Comparison of ENCODE assay signal across 8 mouse cellular contexts in genomic region chr14:121878176-121878858, GRCm38 (mm10). TPM values are rescaled to one million over a fixed set of nuclear protein-coding genes. Genes with fewer than 3 reads are reported as not detected.
DNase-seq lines count a peak whose midpoint lies in the region; ATAC-seq lines count a peak whose summit lies in the region.

Gene Ubac2, plus strand, starts transcription at chr14:121878620.

- no peaks in the 10 kb centered on the region for H3K27me3 ChIP-seq in hindbrain, embryonic 14.5 days (ENCODE audit: control insufficient read depth, insufficient read depth, low read length)

- peaks cover 19% of the 10 kb centered on the region for H3K4me1 ChIP-seq in hindbrain, embryonic 14.5 days (replicated peaks; ENCODE audit: control insufficient read depth, insufficient read depth, low read length)

- WGBS in hindbrain, embryonic 14.5 days, result under 1% methylated on average over 61 of the region's 61 CpGs

- no peaks in the 10 kb centered on the region for H3K9me3 ChIP-seq in hindbrain, embryonic 14.5 days (ENCODE audit: control insufficient read depth, low read length)

- peak within 1 kb of the TSS; percentile 72 for H3K9ac ChIP-seq in hindbrain, embryonic 14.5 days

- DNase-seq in R1 (ENCODE audit: low read depth, low spot score), result peak; percentile 98
- peak; percentile 99 to 100 for DNase-seq in cerebellum, postnatal 25 days
- peak; percentile 95 to 98 for DNase-seq in frontal cortex, postnatal 25 days (ENCODE audit: low spot score in 2 of 2)
- DNase-seq in hindbrain, embryonic 14.5 days (ENCODE audit: low spot score), result peak; percentile 100
- peak; percentile 98 for DNase-seq in layer of hippocampus, postnatal 36 days
- DNase-seq in lung, postnatal 36 days, result peak; percentile 99
- DNase-seq in retina, postnatal 1 day, result peak; percentile 98
- DNase-seq in urinary bladder, adult 18-20 months (ENCODE audit: low spot score in 2 of 2), result peak; percentile 93 to 97

- peak within 1 kb of the TSS; percentile 75 for H3K4me3 ChIP-seq in hindbrain, embryonic 14.5 days (replicated peaks; ENCODE audit: low read length)

- peak within 1 kb of the TSS; percentile 91 for H3K27ac ChIP-seq in hindbrain, embryonic 14.5 days

- peak within 1 kb of the TSS; percentile 69 for H3K4me2 ChIP-seq in hindbrain, embryonic 14.5 days (replicated peaks)

- H3K36me3 ChIP-seq in hindbrain, embryonic 14.5 days (replicated peaks; ENCODE audit: control insufficient read depth, insufficient read depth), result no peaks in the 10 kb centered on the region

- peak; percentile 99 for ATAC-seq in hindbrain, embryonic 14.5 days (ENCODE audit: low FRiP score)

RNA-seq across cellular contexts. Expression of gene Ubac2, which starts in this region (rescaled TPM):
- 49.6 and 51.2 TPM in 2 replicates for polyA plus RNA-seq in hindbrain, embryonic 14.5 days (2014; fragmentation: Nextera tagmentation; extraction: Ambion mirVana)
- total RNA-seq in layer of hippocampus, postnatal 36 days (2021), result 10 to 100 TPM; 47.8 to 48.9 TPM

Comparison
In these comparisons a context has a peak if more than half of its experiments do, and no peak if none do; other contexts are left out.
1. Peak in every context shown above with its lines: DNase-seq, ATAC-seq, H3K4me3 ChIP-seq and H3K27ac ChIP-seq.